Mouse (Mus musculus): Measurements from ENCODE around the gene Doc2g.

Doc2g gene

DNA sequence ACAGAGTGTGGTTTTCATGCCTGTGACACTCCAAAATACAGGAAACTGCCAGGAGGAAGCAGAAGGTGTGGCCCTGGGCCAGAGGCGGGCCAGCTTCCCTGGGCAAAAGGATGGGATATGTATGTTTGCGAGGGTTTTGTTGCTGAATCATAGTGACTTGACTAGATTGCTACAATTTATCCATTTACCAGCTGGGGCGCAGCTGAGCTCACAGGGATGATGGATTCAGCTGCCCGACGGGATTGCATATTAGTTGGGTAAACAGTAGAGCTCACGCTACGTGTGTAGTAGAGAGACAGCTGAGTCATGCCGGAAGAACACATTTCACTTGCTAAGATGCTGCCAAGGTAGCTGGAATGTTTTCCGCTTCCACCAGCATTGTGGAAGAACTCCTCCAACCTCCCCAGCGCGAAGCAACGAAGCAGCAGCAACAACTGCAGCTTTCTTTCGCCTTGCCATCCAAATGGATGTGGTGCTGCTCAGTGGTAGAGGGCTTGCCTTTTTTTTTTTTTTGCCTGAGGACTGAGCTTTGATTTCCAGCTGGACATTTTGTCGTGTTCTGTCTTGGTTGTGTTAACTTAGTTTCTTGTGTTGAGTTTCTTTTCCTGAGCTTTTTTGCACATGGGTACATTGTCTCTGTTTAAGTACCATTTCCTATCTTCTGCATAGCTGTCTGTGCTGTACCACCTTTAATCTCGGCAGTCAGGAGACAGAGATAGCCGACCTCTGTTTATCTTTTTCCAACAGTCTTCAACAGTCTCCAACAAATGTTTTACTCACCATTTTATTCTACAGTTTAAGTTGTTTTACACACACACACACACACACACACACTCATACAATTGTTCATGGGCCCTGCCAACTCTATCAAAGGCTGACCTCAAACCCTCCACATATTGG, 43.1 kb downstream of the Doc2g start, which contains the start of gene Gstp2:
TSS of gene Gstp2 (minus strand) at position 58 of the 900 bp plus-strand sequence.
- ChIA-PET CTCF (interaction anchor here (0.5 to 4.8 kb wide), 68 partner anchors 8 to 916 kb away, joined by 3 to 39 read pairs (median 4); partner anchors contain the start of genes Ndufv1 (in 4 of the 4), Cdk2ap2 (in 2 of the 4), Gm49405 (in 2 of the 4) and Nudt8 (in 2 of the 4)), POLR2A (interaction anchor here (0.6 to 8.7 kb wide), 149 partner anchors 8 to 1795 kb away, joined by 3 to 109 read pairs (median 5); partner anchors contain the start of genes Gstp1 (in 4 of the 4), Ndufv1 (in 4 of the 4), Cdk2ap2 (in 3 of the 4) and Gm49405 (in 3 of the 4))

DNA sequence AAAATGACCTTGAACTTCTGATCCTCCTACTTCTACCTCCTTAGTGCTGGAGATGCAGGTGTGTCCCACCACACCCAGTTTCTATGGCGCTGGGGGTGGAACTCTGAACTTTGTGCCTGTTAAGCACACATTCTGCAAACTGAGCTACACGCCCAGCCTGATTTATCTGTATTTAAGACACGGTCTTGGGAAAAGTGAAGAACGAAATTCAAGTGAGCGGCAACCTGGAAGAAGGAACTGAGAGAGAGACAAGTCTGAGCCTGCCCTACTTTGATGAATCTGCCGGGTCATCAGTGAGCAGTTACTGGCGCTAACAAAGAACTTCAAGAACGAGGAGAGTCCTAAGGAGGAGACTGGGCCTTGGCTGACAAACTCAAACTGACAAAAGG, 43.7 kb downstream of the Doc2g start:
- CTCF ChIA-PET, result interaction anchor here (0.5 to 4.8 kb wide), 60 partner anchors 9 to 915 kb away, joined by 3 to 39 read pairs (median 4); partner anchors contain the start of genes Ndufv1 (in 4 of the 4), Gstp1 (in 3 of the 4), Cdk2ap2 (in 2 of the 4) and Gm49405 (in 2 of the 4)

DNA sequence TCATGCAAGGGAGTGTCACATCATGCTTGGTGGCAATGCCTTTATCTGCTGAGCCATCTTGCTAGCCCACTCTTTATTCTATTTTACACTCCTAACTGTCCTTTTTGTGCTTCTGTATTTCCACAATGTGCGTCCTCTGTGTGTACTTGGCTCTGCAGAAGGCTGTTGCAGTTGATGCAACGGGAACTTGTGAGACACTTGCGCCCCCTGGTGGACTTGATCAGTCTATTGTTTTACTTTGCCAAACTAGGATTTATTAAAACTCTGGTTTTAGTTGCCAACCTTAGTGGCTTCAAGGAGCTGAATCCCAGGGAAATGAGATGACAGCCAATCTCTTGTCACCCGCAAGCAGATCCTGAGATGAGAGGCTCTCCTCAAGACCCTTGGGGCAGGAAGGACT, 44.7 kb downstream of the Doc2g start:
- ChIA-PET CTCF (interaction anchor here (0.6 to 4.8 kb wide), 22 partner anchors 9 to 649 kb away, joined by 3 to 39 read pairs (median 4); partner anchors contain the start of genes Gstp1 (in 2 of the 4), Ndufv1 (in 2 of the 4), Aldh3b1 (in 1 of the 4) and Gm49405 (in 1 of the 4)), POLR2A (interaction anchor here (0.6 to 8.7 kb wide), 52 partner anchors 9 to 1764 kb away, joined by 3 to 109 read pairs (median 10); partner anchors contain the start of genes Gm49405 (in 3 of the 4), Gstp1 (in 3 of the 4), Gstp3 (in 3 of the 4) and Ndufv1 (in 3 of the 4))

More for the DNA sequence above, 43.7 kb downstream of the Doc2g start:
- POLR2A ChIA-PET, result interaction anchor here (0.6 to 8.7 kb wide), 121 partner anchors 8 to 514 kb away, joined by 3 to 109 read pairs (median 6); partner anchors contain the start of genes Gstp1 (in 4 of the 4), Gm49405 (in 3 of the 4), Gstp3 (in 3 of the 4) and Ndufv1 (in 3 of the 4)

DNA sequence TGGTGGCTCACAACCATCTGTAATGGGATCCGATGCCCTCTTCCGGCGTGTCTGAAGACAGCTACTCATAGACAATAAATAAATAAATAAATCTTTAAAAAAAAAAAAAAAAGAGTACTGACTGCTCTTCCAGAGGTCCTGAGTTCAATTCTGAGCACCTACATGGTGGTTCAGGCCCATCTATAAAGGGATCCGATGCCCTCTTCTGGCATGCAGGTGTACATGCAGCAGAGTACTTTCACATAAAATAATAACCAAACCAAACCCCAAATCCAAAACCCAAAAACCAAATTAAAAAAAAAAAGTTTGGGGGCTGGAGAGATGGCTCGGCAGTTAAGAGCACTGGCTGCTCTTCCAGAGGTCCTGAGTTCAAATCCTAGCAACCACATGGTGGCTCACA, 46.0 kb downstream of the Doc2g start:
- ChIA-PET POLR2A (interaction anchor here in 3 of 4 experiments (0.6 to 8.7 kb wide), 10 partner anchors 9 to 129 kb away, joined by 3 to 98 read pairs (median 25); partner anchors contain the start of genes Ndufv1 (in 2 of the 3), Gstp1 (in 1 of the 3) and Gstp3 (in 1 of the 3)), CTCF (interaction anchor here in 3 of 4 experiments (0.6 to 4.8 kb wide), 17 partner anchors 8 to 330 kb away, joined by 3 to 39 read pairs (median 4); partner anchors contain the start of genes Gstp3 (in 2 of the 3), Aip (in 1 of the 3), Gm49405 (in 1 of the 3) and Ndufv1 (in 1 of the 3))

DNA sequence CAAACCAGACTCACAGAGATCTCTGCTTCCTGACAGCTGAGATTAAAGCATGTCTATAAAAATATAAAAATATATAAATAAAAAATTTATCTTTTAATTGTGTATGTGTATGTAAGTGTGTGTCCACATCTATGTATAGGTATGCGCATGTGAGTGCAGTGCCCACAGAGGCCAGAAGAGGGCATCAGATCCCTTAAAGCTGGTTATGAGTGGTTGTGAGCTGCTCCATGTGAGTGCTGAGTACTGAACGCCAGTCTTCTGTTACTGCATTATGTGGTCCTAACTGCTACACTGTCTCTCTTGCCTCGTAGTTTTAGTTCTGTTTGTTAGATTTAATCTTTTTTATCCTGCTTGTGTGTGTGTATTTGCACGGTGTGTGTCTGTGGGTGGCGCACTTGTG, 47.9 kb downstream of the Doc2g start:
- ChIA-PET CTCF (interaction anchor here (0.5 to 4.7 kb wide), 47 partner anchors 9 to 347 kb away, joined by 3 to 53 read pairs (median 5); partner anchors contain the start of genes Cdk2ap2 (in 2 of the 4), Ndufv1 (in 2 of the 4), Gm49405 (in 1 of the 4) and Grk2 (in 1 of the 4)), POLR2A (interaction anchor here in 2 of 4 experiments (0.9 to 8.7 kb wide), 11 partner anchors 8 to 459 kb away, joined by 3 to 98 read pairs (median 6); partner anchors contain the start of genes Cdk2ap2 (in 1 of the 2), Gstp1 (in 1 of the 2) and Pcx (in 1 of the 2))

DNA sequence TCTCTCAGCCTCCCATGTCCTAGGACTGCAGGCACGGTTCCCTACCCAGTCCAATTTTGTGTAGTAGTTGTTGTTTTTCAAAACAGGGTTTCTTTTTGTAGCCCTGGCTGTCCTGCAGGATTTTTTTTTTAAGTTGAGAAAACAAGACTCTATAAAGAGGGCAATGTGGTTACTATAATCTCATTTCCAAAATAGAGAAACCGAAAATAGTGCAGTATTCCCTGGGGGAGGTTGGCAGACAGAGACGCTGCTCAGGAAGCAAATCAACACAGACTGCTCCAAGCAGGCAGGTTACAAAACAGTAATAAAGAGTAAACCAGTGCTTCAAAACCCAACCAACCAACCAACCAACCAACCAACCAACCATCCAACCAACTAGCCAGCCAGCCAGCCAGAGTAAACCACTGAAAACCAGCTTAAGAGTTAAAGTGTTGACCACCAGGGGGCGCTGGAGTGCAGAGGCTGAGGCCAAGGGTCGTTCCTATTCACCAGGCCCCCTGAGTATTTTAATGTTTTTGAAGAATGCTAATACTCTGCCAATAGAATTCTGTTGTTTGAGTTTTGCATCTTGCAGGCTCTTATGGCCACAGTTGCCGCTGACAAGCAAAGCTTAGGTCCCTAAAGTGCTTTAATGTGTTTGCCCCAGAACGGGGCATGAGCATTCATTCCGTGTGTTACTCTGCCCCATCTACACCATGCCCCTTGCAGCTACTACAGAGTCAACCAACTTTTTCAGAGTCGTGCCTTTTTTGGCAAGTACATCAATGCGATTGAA, 48.8 kb downstream of the Doc2g start:
- POLR2A ChIA-PET, result interaction anchor here (0.5 to 8.7 kb wide), 27 partner anchors 8 to 600 kb away, joined by 3 to 98 read pairs (median 3); partner anchors contain the start of genes Cdk2ap2 (in 2 of the 4), Gstp1 (in 2 of the 4), Clcf1 (in 1 of the 4) and Ndufv1 (in 1 of the 4)
- CTCF ChIA-PET, result interaction anchor here (0.5 to 4.7 kb wide), 104 partner anchors 9 to 989 kb away, joined by 3 to 53 read pairs (median 4); partner anchors contain the start of genes Ndufv1 (in 4 of the 4), Aip (in 2 of the 4), Cdk2ap2 (in 2 of the 4) and Pold4 (in 2 of the 4)

DNA sequence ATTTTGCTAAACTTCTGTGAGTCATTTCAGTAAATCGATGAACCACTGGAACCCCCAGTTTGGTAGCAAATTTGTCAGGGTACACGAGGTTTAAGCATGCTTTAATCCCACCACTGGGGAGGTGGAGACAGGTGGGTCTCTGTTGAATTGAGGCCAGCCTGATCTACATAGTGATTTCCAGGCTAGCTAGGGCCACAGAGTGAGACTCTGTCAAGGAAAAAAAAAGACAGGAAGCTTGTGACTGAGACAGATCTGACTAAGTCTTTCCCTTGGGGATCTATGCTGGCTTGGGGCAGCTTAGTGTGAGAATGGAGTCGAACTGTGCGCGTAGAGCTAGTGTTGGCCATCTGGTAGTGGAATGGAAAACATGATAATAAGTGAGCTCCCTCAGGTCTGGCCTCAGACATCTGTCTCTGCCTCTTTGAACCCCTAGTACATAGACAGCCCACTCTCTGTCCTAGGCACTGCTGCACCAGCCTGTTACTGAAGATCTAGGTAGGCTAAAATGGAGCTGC, 49.5 kb downstream of the Doc2g start:
- ChIA-PET CTCF (interaction anchor here (0.6 to 4.7 kb wide), 64 partner anchors 8 to 345 kb away, joined by 3 to 53 read pairs (median 5); partner anchors contain the start of genes Ndufv1 (in 3 of the 4), Aip (in 2 of the 4), Acy3 (in 1 of the 4) and Cabp2 (in 1 of the 4)), POLR2A (interaction anchor here (0.6 to 8.7 kb wide), 27 partner anchors 10 to 600 kb away, joined by 3 to 98 read pairs (median 3); partner anchors contain the start of genes Cdk2ap2 (in 2 of the 4), Gstp1 (in 2 of the 4), Clcf1 (in 1 of the 4) and Ndufv1 (in 1 of the 4))

DNA sequence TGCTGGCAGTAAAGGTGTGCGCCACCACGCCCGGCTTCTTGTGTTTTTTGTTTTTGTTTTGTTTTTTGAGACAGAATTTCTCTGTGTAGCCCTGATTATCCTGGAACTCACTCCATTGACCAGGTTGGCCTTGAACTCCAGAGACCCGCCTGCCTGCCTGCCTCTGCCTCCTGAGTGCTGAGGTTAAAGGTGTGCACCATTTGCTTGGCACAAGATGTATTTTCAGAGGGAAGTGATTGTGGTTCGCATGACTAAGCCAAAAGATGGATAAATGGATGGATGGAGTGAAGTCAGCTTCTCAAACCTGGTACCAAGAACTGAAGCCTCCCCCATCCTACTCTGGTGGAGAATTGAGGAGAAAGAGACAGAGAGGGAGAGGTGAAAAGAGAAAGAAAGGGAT, 51.5 kb downstream of the Doc2g start:
- POLR2A ChIA-PET, result interaction anchor here in 3 of 4 experiments (1.1 to 6.4 kb wide), 13 partner anchors 8 to 147 kb away, joined by 3 to 68 read pairs (median 4); partner anchors contain the start of genes Gstp2 (in 3 of the 3), Cdk2ap2 (in 2 of the 3), Gstp1 (in 1 of the 3) and Ndufv1 (in 1 of the 3)

DNA sequence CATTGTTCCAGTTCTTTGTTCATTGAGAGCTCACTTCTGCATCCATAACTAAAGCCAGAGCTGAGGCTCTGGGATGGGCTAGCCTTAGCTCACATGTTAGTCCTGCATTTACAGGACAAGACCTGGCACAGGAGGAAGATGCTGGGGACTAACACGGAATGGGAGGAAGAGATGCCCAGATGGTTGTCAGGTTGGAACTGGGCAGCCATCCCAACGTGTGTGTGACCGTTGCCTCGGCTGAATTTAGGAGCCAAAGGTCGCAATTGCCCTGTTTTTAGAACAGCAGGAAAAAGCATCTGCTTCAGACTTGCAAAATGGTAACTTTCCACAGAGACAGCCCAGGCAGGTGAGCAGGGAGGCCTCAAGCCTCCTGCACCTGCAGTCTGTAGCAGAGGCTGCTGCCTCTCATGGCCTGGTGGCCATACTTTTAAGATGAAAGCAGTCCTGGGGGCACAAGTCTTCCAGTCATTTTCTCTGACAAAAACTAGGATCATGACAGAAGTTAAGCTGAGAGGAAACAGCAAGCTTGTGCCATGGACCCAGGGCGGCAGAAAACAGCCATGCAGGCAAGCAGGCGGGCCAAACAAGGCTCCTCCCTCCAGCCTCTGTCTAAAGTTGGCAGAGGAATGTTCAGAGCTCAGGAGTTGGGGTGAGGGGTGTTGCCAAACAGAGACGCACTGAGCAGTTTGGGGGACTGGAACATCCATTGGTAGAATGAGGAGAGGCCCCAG, 52.3 kb downstream of the Doc2g start:
- POLR2A ChIA-PET, result interaction anchor here in 3 of 4 experiments (0.6 to 6.4 kb wide), 43 partner anchors 8 to 202 kb away, joined by 3 to 109 read pairs (median 6); partner anchors contain the start of genes Cdk2ap2 (in 3 of the 3), Gstp2 (in 3 of the 3), Aip (in 2 of the 3) and Gstp1 (in 2 of the 3)

More for the DNA sequence above, 51.5 kb downstream of the Doc2g start:
- CTCF ChIA-PET, result interaction anchor here in 2 of 4 experiments (0.6 to 2.1 kb wide), 2 partner anchors 55 to 224 kb away, joined by 3 to 7 read pairs; partner anchors contain the start of genes Gm49405 (in 1 of the 2) and Nudt8 (in 1 of the 2)

DNA sequence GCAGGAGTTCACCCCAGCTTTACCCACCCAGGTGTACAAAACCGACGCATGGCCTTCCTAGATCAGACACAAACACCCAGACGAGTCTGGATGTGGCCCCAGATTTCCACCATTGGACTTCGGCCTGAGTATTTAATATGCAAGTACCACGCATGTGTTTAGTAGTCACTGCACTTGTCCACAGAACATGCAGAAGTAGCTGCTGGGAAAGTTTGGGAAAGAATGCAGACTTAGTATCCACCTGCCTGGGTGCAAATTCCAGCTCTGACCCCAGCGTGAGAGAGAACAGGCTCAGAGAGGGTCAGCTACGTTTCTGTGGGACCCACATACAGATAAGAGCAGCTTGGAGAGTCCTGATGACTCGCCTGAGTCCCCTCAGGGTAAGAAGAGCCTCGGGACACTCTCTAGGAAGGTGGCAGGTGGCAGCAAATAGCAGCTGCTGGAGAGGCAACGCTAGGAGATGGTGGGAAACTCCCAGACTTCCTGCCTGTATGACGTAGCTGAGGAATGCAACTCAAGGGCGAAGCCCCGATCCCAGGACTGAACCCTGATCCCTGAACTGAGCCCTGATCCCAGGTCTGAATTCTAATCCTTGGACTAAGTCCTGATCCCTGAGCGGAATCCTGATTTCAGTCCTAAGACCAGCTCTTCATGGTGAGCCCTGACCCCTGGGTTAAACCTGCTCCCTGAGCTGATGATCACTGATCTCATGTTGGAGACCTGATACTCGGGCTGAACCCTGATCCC, 53.0 kb downstream of the Doc2g start:
- ChIA-PET CTCF (interaction anchor here (0.6 to 4.1 kb wide), 30 partner anchors 9 to 449 kb away, joined by 3 to 36 read pairs (median 4); partner anchors contain the start of genes Cdk2ap2 (in 1 of the 4), Gm49405 (in 1 of the 4), Gstp2 (in 1 of the 4) and Ndufv1 (in 1 of the 4)), POLR2A (interaction anchor here (0.9 to 6.4 kb wide), 66 partner anchors 9 to 245 kb away, joined by 3 to 109 read pairs (median 5); partner anchors contain the start of genes Gstp2 (in 4 of the 4), Ndufv1 (in 4 of the 4), Cdk2ap2 (in 3 of the 4) and Gstp1 (in 3 of the 4))

More for the DNA sequence above, 52.3 kb downstream of the Doc2g start:
- CTCF ChIA-PET, result interaction anchor here in 2 of 4 experiments (0.8 to 4.1 kb wide), 14 partner anchors 8 to 203 kb away, joined by 3 to 36 read pairs (median 6); partner anchors contain the start of genes Gm49405 (in 1 of the 2), Gstp2 (in 1 of the 2), Ndufv1 (in 1 of the 2) and Nudt8 (in 1 of the 2)

All from embryonic stem cell, embryonic (primary cell).